Mouse (Mus musculus) ovary, adult 18-20 months (tissue): ENCODE measurements around the gene Vasn.

Source experiments
- DNase-seq: peaks from one replicate; pipeline ENCODE4 v3.0.0; 2022; ENCODE audit warnings: low spot score, mixed read lengths

Vasn gene

GRCm38 (mm10) chr16:4607818-4608531, 31.8 kb upstream of the Vasn start:
- DNase-seq, result peak; percentile 59

- DNase-seq, result no peak
Observed at GRCm38 (mm10) chr16:4608532-4609059, 31.1 kb upstream of the Vasn start.

- no peak for DNase-seq
Observed at GRCm38 (mm10) chr16:4611193-4611592, 28.5 kb upstream of the Vasn start.

- DNase-seq, result no peak
Observed at GRCm38 (mm10) chr16:4611676-4612075, 28.1 kb upstream of the Vasn start.

- DNase-seq, result no peak
Observed at GRCm38 (mm10) chr16:4613736-4614135, 26.0 kb upstream of the Vasn start.

GRCm38 (mm10) chr16:4614639-4615038, 25.1 kb upstream of the Vasn start:
- no peak for DNase-seq

- DNase-seq, result no peak
Observed at GRCm38 (mm10) chr16:4615297-4615696, 24.4 kb upstream of the Vasn start.

GRCm38 (mm10) chr16:4616829-4617228, 22.9 kb upstream of the Vasn start:
- DNase-seq, result no peak

GRCm38 (mm10) chr16:4624074-4624473, 15.7 kb upstream of the Vasn start:
- no peak for DNase-seq

GRCm38 (mm10) chr16:4624481-4625110, 15.1 kb upstream of the Vasn start, which contains the start of gene Pam16:
TSS of gene Pam16 (minus strand) at chr16:4624988.
- peak; percentile 85 for DNase-seq

- no peak for DNase-seq
Observed at GRCm38 (mm10) chr16:4627105-4627504, 12.6 kb upstream of the Vasn start.

GRCm38 (mm10) chr16:4628898-4629419, 10.8 kb upstream of the Vasn start:
- DNase-seq, result no peak

- peak; percentile 40 for DNase-seq
Observed at GRCm38 (mm10) chr16:4629950-4630349, 9.8 kb upstream of the Vasn start.

GRCm38 (mm10) chr16:4632050-4632449, 7.7 kb upstream of the Vasn start:
- DNase-seq, result no peak

GRCm38 (mm10) chr16:4633661-4634060, 6.1 kb upstream of the Vasn start:
- no peak for DNase-seq

- DNase-seq, result no peak
Observed at GRCm38 (mm10) chr16:4634681-4635080, 5.1 kb upstream of the Vasn start.

GRCm38 (mm10) chr16:4635760-4636159, 4.0 kb upstream of the Vasn start:
- DNase-seq, result no peak

- no peak for DNase-seq
Observed at GRCm38 (mm10) chr16:4638891-4639390, 800 bp upstream of the Vasn start.

GRCm38 (mm10) chr16:4640267-4641005, 695 bp downstream of the Vasn start:
- no peak for DNase-seq

GRCm38 (mm10) chr16:4641119-4641838, 1.5 kb downstream of the Vasn start:
- no peak for DNase-seq

- DNase-seq, result peak; percentile 85
Observed at GRCm38 (mm10) chr16:4642190-4642589, 2.4 kb downstream of the Vasn start.

GRCm38 (mm10) chr16:4642937-4643336, 3.2 kb downstream of the Vasn start:
- no peak for DNase-seq
